Mouse (Mus musculus): Measurements from ENCODE around the gene Zfp473.
"Not testable (repeated sequence)": the region's sequence is repeated elsewhere in the genome, so short reads cannot be mapped to it uniquely, and the experiment has no call there.

Gene Zfp473

GRCm38 (mm10) chr7:44722058-44722457 lies 28.8 kb downstream of the Zfp473 start:
- DNase-seq (ENCODE audit: low read depth, low spot score), result no peak

DNA sequence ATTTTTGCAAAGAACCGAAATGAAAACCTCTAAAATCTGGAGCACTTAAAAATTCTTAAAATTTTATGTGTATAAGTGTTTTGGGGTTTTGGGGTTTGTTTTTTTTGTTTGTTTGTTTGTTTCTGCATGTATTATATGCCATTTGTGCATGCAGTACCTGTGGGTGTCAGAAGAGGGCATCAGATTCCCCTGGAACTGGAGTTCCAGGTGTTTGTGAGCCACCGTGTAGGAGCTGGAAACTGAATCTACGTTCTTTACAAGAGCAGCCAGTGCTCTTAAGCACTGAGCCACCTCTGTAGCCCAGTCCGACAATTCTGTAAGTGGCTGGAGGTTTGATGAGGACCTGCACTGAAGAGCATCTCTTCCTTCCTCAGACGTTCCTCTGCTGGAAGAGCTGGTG lies 41.0 kb downstream of the Zfp473 start:
- no peak for DNase-seq (ENCODE audit: low read depth, low spot score)

GRCm38 (mm10) chr7:44708574-44708973 lies 42.3 kb downstream of the Zfp473 start, which contains the start of gene Izumo2:
Gene Izumo2 (plus strand): TSS chr7:44708742.
- DNase-seq (ENCODE audit: low read depth, low spot score), result no peak

DNA sequence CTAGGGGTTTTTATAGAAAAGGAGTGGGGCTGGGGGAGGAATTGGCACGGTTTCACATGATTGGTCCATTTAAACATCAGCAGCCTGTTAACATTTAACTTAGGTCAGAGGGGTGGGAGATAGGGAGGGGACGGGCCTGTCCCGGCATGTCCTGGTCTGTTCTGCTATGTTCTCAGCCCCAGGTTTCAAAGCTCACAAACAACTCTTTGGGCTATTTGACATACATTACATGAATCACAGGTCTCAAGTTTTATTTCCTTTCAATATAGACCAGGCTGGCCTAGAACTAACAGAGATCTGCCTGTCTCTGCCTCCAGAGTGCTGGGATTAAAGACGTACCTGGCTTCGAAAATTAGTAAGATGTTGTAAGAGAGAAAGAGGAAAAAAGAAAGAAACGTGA lies 42.8 kb downstream of the Zfp473 start:
- not testable (repeated sequence) for DNase-seq (ENCODE audit: low read depth, low spot score)

- no peak for DNase-seq (ENCODE audit: low read depth, low spot score)
Observed at GRCm38 (mm10) chr7:44707169-44707675, 43.6 kb downstream of the Zfp473 start.

GRCm38 (mm10) chr7:44706322-44706721 lies 44.5 kb downstream of the Zfp473 start:
- DNase-seq (ENCODE audit: low read depth, low spot score), result no peak

GRCm38 (mm10) chr7:44705086-44705485 lies 45.8 kb downstream of the Zfp473 start:
- DNase-seq (ENCODE audit: low read depth, low spot score), result no peak

GRCm38 (mm10) chr7:44704363-44704762 lies 46.5 kb downstream of the Zfp473 start:
- DNase-seq (ENCODE audit: low read depth, low spot score), result no peak

GRCm38 (mm10) chr7:44702985-44703384 lies 47.9 kb downstream of the Zfp473 start:
- DNase-seq (ENCODE audit: low read depth, low spot score), result no peak

GRCm38 (mm10) chr7:44701921-44702320 lies 48.9 kb downstream of the Zfp473 start:
- peak; percentile 18 for DNase-seq (ENCODE audit: low read depth, low spot score)

GRCm38 (mm10) chr7:44697980-44698379 lies 52.9 kb downstream of the Zfp473 start:
- DNase-seq (ENCODE audit: low read depth, low spot score), result no peak

- DNase-seq (ENCODE audit: low read depth, low spot score), result peak; percentile 76
Observed at GRCm38 (mm10) chr7:44697191-44697710, 53.6 kb downstream of the Zfp473 start.

DNA sequence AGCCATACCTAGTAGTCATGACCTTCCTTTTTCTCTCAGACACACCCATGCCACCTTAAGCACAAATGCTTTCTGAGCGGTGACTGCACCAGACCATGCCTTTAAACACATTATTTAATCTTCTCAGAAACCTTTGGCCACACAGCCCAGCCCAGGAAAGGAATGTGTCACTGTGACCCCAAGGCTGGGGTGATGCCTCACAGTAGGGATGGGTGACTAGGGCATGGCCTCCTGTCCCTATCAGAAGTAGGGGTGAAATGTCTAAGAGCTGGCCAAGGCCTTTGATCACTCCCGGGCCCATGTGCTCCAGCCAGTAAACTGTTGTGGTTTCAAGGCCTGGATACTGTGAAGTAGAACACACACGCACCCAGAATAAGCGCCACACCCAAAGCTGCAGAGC lies 55.6 kb downstream of the Zfp473 start:
- DNase-seq (ENCODE audit: low read depth, low spot score), result no peak

DNA sequence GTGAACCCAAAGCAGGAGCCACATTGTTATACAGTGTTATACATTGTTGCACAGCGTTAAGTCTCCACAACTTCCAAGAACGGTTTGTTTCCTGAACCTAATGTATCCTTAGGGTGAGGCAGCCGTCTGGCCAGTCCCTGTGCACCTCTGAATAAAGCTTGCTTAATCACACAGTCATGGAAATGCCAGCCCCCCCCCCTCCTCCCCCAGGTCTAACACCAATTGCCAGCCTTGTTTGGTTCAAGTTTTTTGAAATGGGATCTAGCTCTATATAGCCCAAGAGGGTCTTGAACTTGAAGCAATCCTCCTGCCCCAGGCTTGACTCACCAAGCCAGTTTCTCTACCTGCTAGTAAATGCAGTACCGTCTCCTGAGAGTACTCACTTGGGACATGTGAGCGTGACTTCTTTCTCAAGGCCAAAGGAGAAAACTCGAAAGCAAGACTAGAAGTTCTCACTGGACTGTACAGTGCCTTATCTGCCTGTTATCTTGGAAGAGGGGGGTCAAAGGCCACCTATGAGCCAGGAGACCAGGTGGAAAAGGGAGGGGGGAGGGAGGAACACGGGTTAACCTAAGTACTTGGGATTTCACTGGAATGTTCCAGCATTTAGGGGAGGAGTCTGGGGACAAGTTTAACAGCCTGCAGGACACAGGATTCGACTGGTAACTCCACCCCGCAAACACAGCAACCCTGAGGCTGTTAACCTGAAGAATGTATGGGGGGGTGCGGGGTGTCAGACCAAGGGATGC lies 57.2 kb downstream of the Zfp473 start:
- no peak for DNase-seq (ENCODE audit: low read depth, low spot score)

DNA sequence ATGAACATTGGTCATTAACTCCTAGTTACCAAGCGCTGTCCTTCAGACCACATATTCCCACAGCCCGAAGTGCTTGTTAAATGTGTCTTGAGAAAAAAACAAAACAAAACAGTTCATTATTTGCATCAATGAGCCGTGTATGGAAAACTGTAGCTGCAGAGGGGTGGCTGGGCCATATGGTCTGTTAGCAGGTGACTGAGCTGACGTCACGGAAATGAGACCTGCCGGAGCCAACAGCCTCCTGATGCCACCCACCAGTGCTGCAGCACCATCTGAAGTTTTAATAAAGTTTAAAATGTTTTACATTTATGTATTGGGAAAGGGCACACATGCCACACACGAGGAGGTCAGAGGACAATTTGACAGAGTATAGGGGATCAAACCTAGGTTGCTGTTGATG lies 61.5 kb downstream of the Zfp473 start:
- no peak for DNase-seq (ENCODE audit: low read depth, low spot score)

DNA sequence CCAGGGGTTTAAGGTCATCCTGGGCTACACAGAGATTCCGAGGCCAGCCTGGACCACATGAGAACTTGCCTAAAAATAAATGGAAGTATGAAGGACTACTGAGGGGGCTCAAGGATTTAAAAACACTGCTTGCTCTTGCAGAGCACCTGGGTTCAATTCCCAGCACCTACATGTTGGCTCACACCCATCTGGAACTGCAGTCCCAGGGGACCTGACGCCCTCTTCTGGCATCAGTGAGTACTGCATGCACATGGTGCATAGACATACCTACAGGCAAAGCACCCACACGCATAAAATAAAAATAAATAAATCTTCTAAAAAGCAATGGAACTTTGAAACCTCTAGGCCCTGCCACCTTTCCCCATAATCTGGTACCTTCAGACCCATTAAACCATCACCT lies 62.0 kb downstream of the Zfp473 start:
- no peak for DNase-seq (ENCODE audit: low read depth, low spot score)

- DNase-seq (ENCODE audit: low read depth, low spot score), result no peak
Observed at GRCm38 (mm10) chr7:44685531-44686402, 65.1 kb downstream of the Zfp473 start.

DNA sequence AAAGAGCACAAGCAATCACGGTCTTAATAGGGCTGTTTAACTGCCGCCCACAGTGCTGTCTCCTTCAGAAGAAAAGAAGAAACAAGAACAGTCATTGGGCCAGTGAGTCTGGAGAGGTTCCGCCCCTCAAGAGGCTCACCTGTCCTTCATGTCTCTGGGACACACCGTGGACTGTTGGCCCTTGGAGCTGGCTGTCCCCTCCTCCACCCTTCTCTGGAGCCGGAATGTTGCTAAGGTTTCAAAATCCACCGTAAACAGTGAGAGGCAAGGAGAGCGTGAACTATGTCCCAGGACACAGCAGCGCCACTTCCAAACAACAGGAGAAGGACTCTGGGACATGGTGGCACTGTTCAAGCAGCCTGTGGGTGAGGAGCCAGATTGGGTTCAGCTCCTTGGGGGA lies 67.2 kb downstream of the Zfp473 start:
- DNase-seq (ENCODE audit: low read depth, low spot score), result no peak

Measured in skeletal muscle tissue, adult 2 months (tissue).